In the genomic region with DNA sequence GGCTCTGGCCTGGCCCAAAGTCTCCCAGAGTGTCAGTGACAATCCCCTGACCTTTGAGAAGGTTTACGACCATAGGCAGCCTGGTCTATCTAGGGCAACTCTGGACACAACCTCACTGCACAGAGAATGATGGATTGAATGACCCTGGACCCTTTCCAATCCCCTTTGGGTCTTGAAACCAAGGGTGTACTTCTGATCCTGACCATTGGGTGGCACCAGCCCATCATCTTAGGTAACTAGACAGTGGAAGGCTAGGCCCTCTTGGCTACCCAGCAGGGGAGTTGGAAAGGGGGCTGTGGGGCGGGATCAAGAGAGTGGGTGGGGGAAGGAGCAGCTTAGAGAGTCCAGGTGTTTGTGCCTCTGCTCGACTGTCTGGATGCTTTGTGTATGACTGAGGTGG, we compare ENCODE assay signal across 8 mouse cellular contexts.
DNase-seq lines count a peak whose midpoint lies in the region; ATAC-seq and TF ChIP-seq lines count a peak whose summit lies in the region.

No protein-coding gene starts in this region.

- no peak for DNase-seq in Patski (ENCODE audit: low read depth, low spot score)
- DNase-seq in cerebellum, adult 2 months = peak; percentile 28 to 29
- peak; percentile 83 for DNase-seq in forebrain, postnatal 0 days
- peak; percentile 82 for DNase-seq in hindbrain, embryonic 11.5 days (ENCODE audit: low spot score)
- DNase-seq in layer of hippocampus, adult 9-10 months (ENCODE audit: low spot score) = peak; percentile 38
- DNase-seq in lung, postnatal 10 days = peak; percentile 82
- DNase-seq in right cerebral cortex, postnatal 14 days = peak; percentile 76
- DNase-seq in urinary bladder, postnatal 36 days (ENCODE audit: low spot score in 2 of 2) = peak; percentile 47 to 50

- H3K4me2 ChIP-seq in forebrain, postnatal 0 days (ENCODE audit: low read depth) = no peak overlapping the region
- H3K4me2 ChIP-seq in hindbrain, embryonic 11.5 days (replicated peaks; ENCODE audit: low read depth, low read length) = no peak overlapping the region

- no peaks in the 10 kb centered on the region for H3K36me3 ChIP-seq in forebrain, postnatal 0 days (ENCODE audit: insufficient read depth)
- no peaks in the 10 kb centered on the region for H3K36me3 ChIP-seq in hindbrain, embryonic 11.5 days (ENCODE audit: control insufficient read depth, insufficient read depth, low read length)

- no peak overlapping the region for H3K9ac ChIP-seq in forebrain, postnatal 0 days
- no peak overlapping the region for H3K9ac ChIP-seq in hindbrain, embryonic 11.5 days (ENCODE audit: low read depth, low read length)

- H3K9me3 ChIP-seq in forebrain, postnatal 0 days (ENCODE audit: low read length) = no peaks in the 10 kb centered on the region
- H3K9me3 ChIP-seq in hindbrain, embryonic 11.5 days (ENCODE audit: control insufficient read depth, low read length) = no peaks in the 10 kb centered on the region

- peak; percentile 69 for TF ChIP-seq CTCF in Patski (IDR thresholded peaks at IDR 0.05)
- peak; percentile 25; the same call in 1 of the 2 replicates for TF ChIP-seq CTCF in cerebellum, adult 2 months (IDR thresholded peaks at IDR 0.05; ENCODE audit: borderline replicate concordance, insufficient read depth, low read depth, low read length)
- peak; percentile 90 for TF ChIP-seq CTCF in forebrain, postnatal 0 days (IDR thresholded peaks at IDR 0.05; ENCODE audit: low read depth)

- 14% methylated on average over 3 of the region's 3 CpGs for WGBS in cerebellum, adult 2 months
- 10% methylated on average over 3 of the region's 3 CpGs for WGBS in forebrain, postnatal 0 days
- WGBS in hindbrain, embryonic 11.5 days = 16% methylated on average over 3 of the region's 3 CpGs

- TF ChIP-seq POLR2A in cerebellum, adult 2 months (IDR thresholded peaks at IDR 0.05; ENCODE audit: borderline replicate concordance, insufficient read depth, low read length) = no peak

- CTCF ChIA-PET in Patski (lab: Charles Lee) = no interaction called here

- H3K27me3 ChIP-seq in Patski = peaks cover 4% of the 10 kb centered on the region
- no peaks in the 10 kb centered on the region for H3K27me3 ChIP-seq in cerebellum, adult 2 months (ENCODE audit: control insufficient read depth, insufficient read depth, low read length)
- peaks cover 4% of the 10 kb centered on the region for H3K27me3 ChIP-seq in forebrain, postnatal 0 days (ENCODE audit: insufficient read depth, low read length)
- no peaks in the 10 kb centered on the region for H3K27me3 ChIP-seq in hindbrain, embryonic 11.5 days (ENCODE audit: control insufficient read depth, insufficient read depth, low read length)

- in situ Hi-C loops in Patski (cut with MboI; ENCODE audit: low pct_unique_long_range_greater_than_20kb) = loop anchor here (5.0 kb wide), 1 partner anchor 1115 kb away; the partner anchor contains the start of genes 1110004F10Rik and Sox6

- H3K4me3 ChIP-seq in cerebellum, adult 2 months (replicated peaks; ENCODE audit: insufficient read depth, low read depth, low read length) = no peak overlapping the region
- H3K4me3 ChIP-seq in forebrain, postnatal 0 days (ENCODE audit: low read depth, low read length) = no peak overlapping the region
- H3K4me3 ChIP-seq in hindbrain, embryonic 11.5 days (ENCODE audit: low read depth, low read length) = no peak overlapping the region

- ATAC-seq in Patski = no peak
- peak; percentile 71 for ATAC-seq in forebrain, postnatal 0 days
- ATAC-seq in hindbrain, embryonic 11.5 days (ENCODE audit: low FRiP score) = peak; percentile 80

- POLR2A ChIA-PET in Patski (lab: Charles Lee) = no interaction called here

- no peak overlapping the region for H3K27ac ChIP-seq in cerebellum, adult 2 months (ENCODE audit: insufficient read depth, low read length)
- H3K27ac ChIP-seq in forebrain, postnatal 0 days (ENCODE audit: low read depth, low read length) = no peak overlapping the region
- no peak overlapping the region for H3K27ac ChIP-seq in hindbrain, embryonic 11.5 days (ENCODE audit: low read depth, low read length)

- H3K4me1 ChIP-seq in cerebellum, adult 2 months (ENCODE audit: control insufficient read depth, insufficient read depth, low read length) = no peaks in the 10 kb centered on the region
- no peaks in the 10 kb centered on the region for H3K4me1 ChIP-seq in forebrain, postnatal 0 days (ENCODE audit: insufficient read depth)
- H3K4me1 ChIP-seq in hindbrain, embryonic 11.5 days (replicated peaks; ENCODE audit: control insufficient read depth, insufficient read depth, low read length) = no peaks in the 10 kb centered on the region

Comparison
In these comparisons a context has a peak if more than half of its experiments do, and no peak if none do; other contexts are left out.
1. CTCF ChIP-seq: peak in every context shown above with its lines; median percentile 90 in forebrain, postnatal 0 days; 69 in Patski; 25 in cerebellum, adult 2 months.